Mouse (Mus musculus): ENCODE results near the gene Rexo2. TPM values are rescaled to one million over a fixed set of nuclear protein-coding genes. Genes with fewer than 3 reads are reported as not detected.
"Not testable (repeated sequence)": the region's sequence is repeated elsewhere in the genome, so short reads cannot be mapped to it uniquely, and the experiment has no call there.

The Rexo2 gene
- polyA plus RNA-seq, 1 experiment from 2014 or later: 149 TPM

GRCm38 (mm10) chr9:48476236-48477165 is 3.9 kb downstream of the Rexo2 start:
- no peak for ATAC-seq (ENCODE audit: insufficient read depth, low FRiP score)
- Histone ChIP-seq H3K4me2 (ENCODE audit: low read depth, low read length) (no peak overlapping the region), H3K4me1 (ENCODE audit: control insufficient read depth, insufficient read depth, low read length) (0 out of 2 replicates have a peak, but pooled peaks cover 2% of the 10 kb centered on the region), H3K27me3 (ENCODE audit: control insufficient read depth, insufficient read depth, low read length) (no peaks in the 10 kb centered on the region), H3K9ac (ENCODE audit: low read length) (no peak overlapping the region), H3K36me3 (ENCODE audit: control insufficient read depth, insufficient read depth, low read length) (no peaks in the 10 kb centered on the region), H3K9me3 (replicated peaks; ENCODE audit: control insufficient read depth, low read length) (no peaks in the 10 kb centered on the region), H3K27ac (ENCODE audit: low read length) (no peak overlapping the region), H3K4me3 (replicated peaks; ENCODE audit: low read length) (no peak overlapping the region)
- 80% methylated on average over 10 of the region's 10 CpGs for WGBS

DNA sequence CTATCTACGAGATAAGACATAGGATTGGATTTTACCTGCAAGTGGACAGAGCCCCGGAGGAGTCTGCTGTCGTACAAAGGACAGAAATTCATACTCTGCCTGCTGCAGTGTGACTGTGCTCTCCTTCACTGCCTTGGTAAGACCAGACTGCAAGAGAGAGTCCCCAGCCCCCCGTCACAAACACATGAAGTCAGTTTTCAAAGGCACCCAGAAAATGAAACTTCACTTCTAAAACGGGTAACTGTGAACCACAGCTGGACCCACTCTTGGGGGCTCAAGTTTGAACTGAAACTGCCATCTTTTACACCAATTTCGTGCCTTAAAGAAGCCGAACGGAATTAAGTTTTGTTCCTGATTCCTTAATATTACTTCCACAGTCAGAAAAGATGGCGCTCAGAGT is 6.1 kb downstream of the Rexo2 start:
- Histone ChIP-seq H3K4me1 (ENCODE audit: control insufficient read depth, insufficient read depth, low read length) (no peaks in the 10 kb centered on the region), H3K36me3 (ENCODE audit: control insufficient read depth, insufficient read depth, low read length) (no peaks in the 10 kb centered on the region)
- WGBS: 90% methylated on average over 9 of the region's 9 CpGs

GRCm38 (mm10) chr9:48473131-48473530 is 7.3 kb downstream of the Rexo2 start:
- H3K27ac ChIP-seq (ENCODE audit: low read length): no peak overlapping the region
- WGBS: 90% methylated on average over 12 of the region's 12 CpGs
- no peak for ATAC-seq (ENCODE audit: insufficient read depth, low FRiP score)
- H3K9ac ChIP-seq (ENCODE audit: low read length): no peak overlapping the region
- no peaks in the 10 kb centered on the region for H3K36me3 ChIP-seq (ENCODE audit: control insufficient read depth, insufficient read depth, low read length)
- no peak overlapping the region for H3K4me3 ChIP-seq (replicated peaks; ENCODE audit: low read length)
- H3K4me2 ChIP-seq (ENCODE audit: low read depth, low read length): no peak overlapping the region
- no peaks in the 10 kb centered on the region for H3K9me3 ChIP-seq (replicated peaks; ENCODE audit: control insufficient read depth, low read length)
- H3K4me1 ChIP-seq (ENCODE audit: control insufficient read depth, insufficient read depth, low read length): no peaks in the 10 kb centered on the region
- H3K27me3 ChIP-seq (ENCODE audit: control insufficient read depth, insufficient read depth, low read length): no peaks in the 10 kb centered on the region

More for the DNA sequence above, 6.1 kb downstream of the Rexo2 start:
- Histone ChIP-seq H3K9me3 (replicated peaks; ENCODE audit: control insufficient read depth, low read length) (no peaks in the 10 kb centered on the region), H3K9ac (ENCODE audit: low read length) (no peak overlapping the region), H3K4me3 (replicated peaks; ENCODE audit: low read length) (no peak overlapping the region), H3K27ac (ENCODE audit: low read length) (no peak overlapping the region), H3K27me3 (ENCODE audit: control insufficient read depth, insufficient read depth, low read length) (no peaks in the 10 kb centered on the region), H3K4me2 (ENCODE audit: low read depth, low read length) (no peak overlapping the region)
- ATAC-seq (ENCODE audit: insufficient read depth, low FRiP score): no peak

- H3K4me2 ChIP-seq (ENCODE audit: low read depth, low read length): no peak overlapping the region
- H3K9ac ChIP-seq (ENCODE audit: low read length): no peak overlapping the region
- H3K36me3 ChIP-seq (ENCODE audit: control insufficient read depth, insufficient read depth, low read length): peaks cover under 1% of the 10 kb centered on the region; the same call in 1 of the 2 replicates
- no peaks in the 10 kb centered on the region for H3K9me3 ChIP-seq (replicated peaks; ENCODE audit: control insufficient read depth, low read length)
- H3K27ac ChIP-seq (ENCODE audit: low read length): no peak overlapping the region
- H3K4me3 ChIP-seq (replicated peaks; ENCODE audit: low read length): no peak overlapping the region
- ATAC-seq (ENCODE audit: insufficient read depth, low FRiP score): no peak
- H3K27me3 ChIP-seq (ENCODE audit: control insufficient read depth, insufficient read depth, low read length): no peaks in the 10 kb centered on the region
- 81% methylated on average over 15 of the region's 15 CpGs for WGBS
- H3K4me1 ChIP-seq (ENCODE audit: control insufficient read depth, insufficient read depth, low read length): no peaks in the 10 kb centered on the region
Observed at GRCm38 (mm10) chr9:48472441-48473025, 7.9 kb downstream of the Rexo2 start.

DNA sequence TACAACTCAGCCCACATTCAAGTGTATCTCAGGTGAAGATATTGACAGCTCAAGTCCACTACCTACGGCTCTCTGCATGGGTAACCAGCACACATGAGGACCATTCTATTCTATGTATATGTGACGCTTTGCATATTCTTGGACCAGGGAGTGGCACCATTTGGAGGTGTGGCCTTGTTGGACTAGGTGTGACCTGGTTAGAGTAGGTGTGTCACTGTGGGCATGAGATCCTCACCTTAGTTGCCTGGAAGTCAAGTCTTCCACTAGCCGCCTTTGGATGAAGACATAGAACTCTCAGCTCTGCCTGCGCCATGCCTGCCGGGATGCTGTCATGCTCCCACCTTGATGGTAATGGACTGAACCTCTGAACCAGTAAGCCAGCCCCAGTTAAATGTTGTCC is 13.0 kb downstream of the Rexo2 start:
- not testable (repeated sequence) for H3K27me3 ChIP-seq (ENCODE audit: control insufficient read depth, insufficient read depth, low read length)
- 91% methylated on average over 5 of the region's 5 CpGs for WGBS

GRCm38 (mm10) chr9:48466804-48467203 is 13.6 kb downstream of the Rexo2 start:
- no peak for ATAC-seq (ENCODE audit: insufficient read depth, low FRiP score)
- 68% methylated on average over 3 of the region's 3 CpGs for WGBS
- Histone ChIP-seq H3K27me3 (ENCODE audit: control insufficient read depth, insufficient read depth, low read length) (no peaks in the 10 kb centered on the region), H3K27ac (ENCODE audit: low read length) (no peak overlapping the region), H3K36me3 (ENCODE audit: control insufficient read depth, insufficient read depth, low read length) (peaks cover 8% of the 10 kb centered on the region), H3K4me2 (ENCODE audit: low read depth, low read length) (no peak overlapping the region), H3K4me3 (replicated peaks; ENCODE audit: low read length) (no peak overlapping the region), H3K9ac (ENCODE audit: low read length) (no peak overlapping the region), H3K9me3 (replicated peaks; ENCODE audit: control insufficient read depth, low read length) (peaks cover 5% of the 10 kb centered on the region; the same call in 1 of the 2 replicates), H3K4me1 (ENCODE audit: control insufficient read depth, insufficient read depth, low read length) (no peaks in the 10 kb centered on the region)

More for the DNA sequence above, 13.0 kb downstream of the Rexo2 start:
- H3K9ac ChIP-seq (ENCODE audit: low read length); H3K9me3 ChIP-seq (replicated peaks; ENCODE audit: control insufficient read depth, low read length); H3K4me3 ChIP-seq (replicated peaks; ENCODE audit: low read length); H3K4me1 ChIP-seq (ENCODE audit: control insufficient read depth, insufficient read depth, low read length); H3K27ac ChIP-seq (ENCODE audit: low read length); H3K36me3 ChIP-seq (ENCODE audit: control insufficient read depth, insufficient read depth, low read length); ATAC-seq (ENCODE audit: insufficient read depth, low FRiP score); H3K4me2 ChIP-seq (ENCODE audit: low read depth, low read length): not testable (repeated sequence)

- Histone ChIP-seq H3K27me3 (ENCODE audit: control insufficient read depth, insufficient read depth, low read length) (no peaks in the 10 kb centered on the region), H3K4me2 (ENCODE audit: low read depth, low read length) (no peak overlapping the region), H3K36me3 (ENCODE audit: control insufficient read depth, insufficient read depth, low read length) (peaks cover 8% of the 10 kb centered on the region), H3K4me3 (replicated peaks; ENCODE audit: low read length) (no peak overlapping the region), H3K27ac (ENCODE audit: low read length) (no peak overlapping the region), H3K4me1 (ENCODE audit: control insufficient read depth, insufficient read depth, low read length) (no peaks in the 10 kb centered on the region), H3K9ac (ENCODE audit: low read length) (no peak overlapping the region), H3K9me3 (replicated peaks; ENCODE audit: control insufficient read depth, low read length) (peaks cover 5% of the 10 kb centered on the region; the same call in 1 of the 2 replicates)
- no peak for ATAC-seq (ENCODE audit: insufficient read depth, low FRiP score)
- WGBS: 96% methylated on average over 3 of the region's 3 CpGs
Observed at GRCm38 (mm10) chr9:48465671-48466070, 14.8 kb downstream of the Rexo2 start.

GRCm38 (mm10) chr9:48461545-48461944 is 18.9 kb downstream of the Rexo2 start:
- H3K27me3 ChIP-seq (ENCODE audit: control insufficient read depth, insufficient read depth, low read length): no peaks in the 10 kb centered on the region
- WGBS: 81% methylated on average over 3 of the region's 3 CpGs
- no peak overlapping the region for H3K9ac ChIP-seq (ENCODE audit: low read length)
- peaks cover 5% of the 10 kb centered on the region; the same call in 1 of the 2 replicates for H3K9me3 ChIP-seq (replicated peaks; ENCODE audit: control insufficient read depth, low read length)
- H3K36me3 ChIP-seq (ENCODE audit: control insufficient read depth, insufficient read depth, low read length): no peaks in the 10 kb centered on the region; the same call in 1 of the 2 replicates
- H3K4me2 ChIP-seq (ENCODE audit: low read depth, low read length): no peak overlapping the region
- H3K4me1 ChIP-seq (ENCODE audit: control insufficient read depth, insufficient read depth, low read length): no peaks in the 10 kb centered on the region
- ATAC-seq (ENCODE audit: insufficient read depth, low FRiP score): no peak
- no peak overlapping the region for H3K27ac ChIP-seq (ENCODE audit: low read length)
- no peak overlapping the region for H3K4me3 ChIP-seq (replicated peaks; ENCODE audit: low read length)

DNA sequence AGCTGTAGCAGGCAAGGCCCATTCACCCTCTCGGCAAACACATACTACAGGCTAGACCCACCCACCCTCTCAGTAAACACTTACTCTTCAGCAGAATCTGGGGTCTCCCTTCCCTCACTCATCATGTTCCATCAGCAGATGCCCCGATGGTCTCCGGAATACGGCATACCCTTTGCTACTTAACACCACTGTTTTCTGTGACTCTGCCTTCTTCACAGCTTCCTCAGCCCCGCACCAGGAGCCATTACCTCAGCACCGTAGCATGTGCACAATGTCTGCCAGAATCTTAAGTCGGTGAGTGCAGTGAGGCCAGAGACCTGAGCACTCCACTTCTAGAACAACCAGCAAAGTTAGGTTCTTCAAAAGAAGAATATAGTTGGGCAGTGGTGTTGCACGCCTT is 19.7 kb downstream of the Rexo2 start:
- H3K4me1 ChIP-seq (ENCODE audit: control insufficient read depth, insufficient read depth, low read length): no peaks in the 10 kb centered on the region
- no peak overlapping the region for H3K4me2 ChIP-seq (ENCODE audit: low read depth, low read length)
- H3K4me3 ChIP-seq (replicated peaks; ENCODE audit: low read length): no peak overlapping the region
- WGBS: 86% methylated on average over 8 of the region's 8 CpGs
- no peak overlapping the region for H3K27ac ChIP-seq (ENCODE audit: low read length)
- no peak overlapping the region for H3K9ac ChIP-seq (ENCODE audit: low read length)
- H3K9me3 ChIP-seq (replicated peaks; ENCODE audit: control insufficient read depth, low read length): peaks cover 4% of the 10 kb centered on the region; the same call in 1 of the 2 replicates
- ATAC-seq (ENCODE audit: insufficient read depth, low FRiP score): no peak
- no peaks in the 10 kb centered on the region for H3K27me3 ChIP-seq (ENCODE audit: control insufficient read depth, insufficient read depth, low read length)
- H3K36me3 ChIP-seq (ENCODE audit: control insufficient read depth, insufficient read depth, low read length): no peaks in the 10 kb centered on the region; the same call in 1 of the 2 replicates

Measured in stomach, embryonic 16.5 days (tissue).